Mouse (Mus musculus): Measurements from ENCODE around the gene Zfp872. TPM values are rescaled to one million over a fixed set of nuclear protein-coding genes. Genes with fewer than 3 reads are reported as not detected.
"Not testable (repeated sequence)": the region's sequence is repeated elsewhere in the genome, so short reads cannot be mapped to it uniquely, and the experiment has no call there.

Gene Zfp872
- total and polyA plus RNA-seq, 2 experiments = 0.07 to 0.09 TPM

GRCm38 (mm10) chr9:22224536-22225503 lies 36.9 kb downstream of the Zfp872 start:
- Histone ChIP-seq H3K9ac (ENCODE audit: low read depth, low read length) (peak overlapping the region; percentile 61), H3K79me2 (ENCODE audit: control insufficient read depth, insufficient read depth, low read length) (no peaks in the 10 kb centered on the region; the same call in 1 of the 2 replicates), H3K4me3 (ENCODE audit: insufficient read depth, low read depth, low read length) (peak overlapping the region; percentile 94), H3K4me1 (ENCODE audit: control insufficient read depth, insufficient read depth, low read length) (peaks cover 4% of the 10 kb centered on the region; the same call in 1 of the 2 replicates), H3K27me3 (ENCODE audit: control insufficient read depth, insufficient read depth, low read length) (no peaks in the 10 kb centered on the region), H3K27ac (replicated peaks; ENCODE audit: insufficient read depth, low read depth, low read length) (peak overlapping the region; percentile 98), H3K36me3 (ENCODE audit: control insufficient read depth, insufficient read depth, low read length) (no peaks in the 10 kb centered on the region; the same call in 1 of the 2 replicates)
- TF ChIP-seq POLR2A (IDR thresholded peaks at IDR 0.05; ENCODE audit: extremely low read depth, insufficient read depth, low read length) (no peak), CTCF (IDR thresholded peaks at IDR 0.05; ENCODE audit: low read depth, low read length) (no peak)
- peak; percentile 91 for DNase-seq (ENCODE audit: extremely low read depth, low read depth, low spot score)
- 24% methylated on average over 17 of the region's 17 CpGs for WGBS

GRCm38 (mm10) chr9:22225581-22226388 lies 37.9 kb downstream of the Zfp872 start, which contains the start of gene Zfp809:
Gene Zfp809, plus strand, starts transcription at chr9:22225714.
- no peaks in the 10 kb centered on the region; the same call in 1 of the 2 replicates for H3K36me3 ChIP-seq (ENCODE audit: control insufficient read depth, insufficient read depth, low read length)
- H3K27ac ChIP-seq (replicated peaks; ENCODE audit: insufficient read depth, low read depth, low read length) = peak within 1 kb of the TSS; percentile 98
- H3K9ac ChIP-seq (ENCODE audit: low read depth, low read length) = peak within 1 kb of the TSS; percentile 98
- DNase-seq (ENCODE audit: extremely low read depth, low read depth, low spot score) = peak; percentile 96
- H3K4me1 ChIP-seq (ENCODE audit: control insufficient read depth, insufficient read depth, low read length) = peaks cover 7% of the 10 kb centered on the region; the same call in 1 of the 2 replicates
- peak within 1 kb of the TSS; percentile 94 for H3K4me3 ChIP-seq (ENCODE audit: insufficient read depth, low read depth, low read length)
- no peaks in the 10 kb centered on the region; the same call in 1 of the 2 replicates for H3K79me2 ChIP-seq (ENCODE audit: control insufficient read depth, insufficient read depth, low read length)
- TF ChIP-seq POLR2A (IDR thresholded peaks at IDR 0.05; ENCODE audit: extremely low read depth, insufficient read depth, low read length) (peak; percentile 85), CTCF (IDR thresholded peaks at IDR 0.05; ENCODE audit: low read depth, low read length) (peak; percentile 88)
- no peaks in the 10 kb centered on the region for H3K27me3 ChIP-seq (ENCODE audit: control insufficient read depth, insufficient read depth, low read length)
- under 1% methylated on average over 35 of the region's 35 CpGs for WGBS

- Histone ChIP-seq H3K27ac (replicated peaks; ENCODE audit: insufficient read depth, low read depth, low read length) (peak overlapping the region; percentile 98), H3K4me3 (ENCODE audit: insufficient read depth, low read depth, low read length) (peak overlapping the region; percentile 94), H3K9ac (ENCODE audit: low read depth, low read length) (peak overlapping the region; percentile 67)
- DNase-seq (ENCODE audit: extremely low read depth, low read depth, low spot score); H3K4me1 ChIP-seq (ENCODE audit: control insufficient read depth, insufficient read depth, low read length); H3K79me2 ChIP-seq (ENCODE audit: control insufficient read depth, insufficient read depth, low read length); H3K36me3 ChIP-seq (ENCODE audit: control insufficient read depth, insufficient read depth, low read length); H3K27me3 ChIP-seq (ENCODE audit: control insufficient read depth, insufficient read depth, low read length): not testable (repeated sequence)
- 45% methylated on average over 7 of the region's 7 CpGs for WGBS
Observed at GRCm38 (mm10) chr9:22226389-22226673, 38.4 kb downstream of the Zfp872 start.

- peak; percentile 76 for DNase-seq (ENCODE audit: extremely low read depth, low read depth, low spot score)
- H3K4me1 ChIP-seq (ENCODE audit: control insufficient read depth, insufficient read depth, low read length) = peaks cover 12% of the 10 kb centered on the region
- H3K9ac ChIP-seq (ENCODE audit: low read depth, low read length) = peak overlapping the region; percentile 20
- H3K79me2 ChIP-seq (ENCODE audit: control insufficient read depth, insufficient read depth, low read length) = peaks cover 8% of the 10 kb centered on the region; the same call in 1 of the 2 replicates
- H3K27me3 ChIP-seq (ENCODE audit: control insufficient read depth, insufficient read depth, low read length) = no peaks in the 10 kb centered on the region
- H3K36me3 ChIP-seq (ENCODE audit: control insufficient read depth, insufficient read depth, low read length) = no peaks in the 10 kb centered on the region; the same call in 1 of the 2 replicates
- TF ChIP-seq CTCF (IDR thresholded peaks at IDR 0.05; ENCODE audit: low read depth, low read length) (no peak), POLR2A (IDR thresholded peaks at IDR 0.05; ENCODE audit: extremely low read depth, insufficient read depth, low read length) (no peak)
- peak overlapping the region; percentile 55 for H3K4me3 ChIP-seq (ENCODE audit: insufficient read depth, low read depth, low read length)
- H3K27ac ChIP-seq (replicated peaks; ENCODE audit: insufficient read depth, low read depth, low read length) = peak overlapping the region; percentile 78
- 30% methylated on average over 15 of the region's 15 CpGs for WGBS
Observed at GRCm38 (mm10) chr9:22226846-22227245, 39.0 kb downstream of the Zfp872 start.

DNA sequence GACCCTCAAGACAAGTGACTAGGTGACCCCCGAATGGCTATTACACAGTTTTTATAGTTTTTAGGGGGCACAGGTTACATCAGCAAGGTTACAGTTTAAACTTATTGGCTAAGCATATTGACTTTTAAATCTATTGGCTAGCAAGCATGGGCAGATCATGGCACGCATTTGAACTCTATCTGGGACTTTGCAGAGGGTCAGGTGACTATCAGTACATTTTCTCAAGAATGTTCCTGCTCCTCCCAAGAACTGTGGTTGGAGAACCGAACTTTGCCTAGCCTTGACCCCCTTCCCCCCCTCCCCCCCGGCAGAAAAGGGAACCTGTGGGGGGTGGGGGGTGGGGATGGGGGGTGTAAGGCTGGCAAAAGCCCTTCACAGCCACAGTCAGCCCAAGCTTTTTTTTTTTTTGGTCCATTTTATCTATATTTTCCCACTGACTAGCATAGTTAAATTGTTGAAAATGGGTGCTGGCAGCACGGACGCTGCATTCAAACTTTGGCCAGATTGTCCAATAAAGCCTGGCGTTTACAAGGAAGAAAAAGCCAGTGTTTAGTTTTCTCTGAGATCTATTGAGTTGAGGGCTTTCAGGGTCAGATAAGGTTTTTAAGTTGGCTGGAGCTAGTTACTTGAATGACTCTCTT lies 41.6 kb downstream of the Zfp872 start:
- Histone ChIP-seq H3K4me1 (ENCODE audit: control insufficient read depth, insufficient read depth, low read length) (peaks cover 10% of the 10 kb centered on the region), H3K27me3 (ENCODE audit: control insufficient read depth, insufficient read depth, low read length) (no peaks in the 10 kb centered on the region), H3K4me3 (ENCODE audit: insufficient read depth, low read depth, low read length) (peak overlapping the region; percentile 13; the same call in 1 of the 2 replicates), H3K9ac (ENCODE audit: low read depth, low read length) (no peak overlapping the region; the same call in 1 of the 2 replicates), H3K36me3 (ENCODE audit: control insufficient read depth, insufficient read depth, low read length) (no peaks in the 10 kb centered on the region; the same call in 1 of the 2 replicates), H3K79me2 (ENCODE audit: control insufficient read depth, insufficient read depth, low read length) (peaks cover 22% of the 10 kb centered on the region; the same call in 1 of the 2 replicates), H3K27ac (replicated peaks; ENCODE audit: insufficient read depth, low read depth, low read length) (peak overlapping the region; percentile 93)
- TF ChIP-seq POLR2A (IDR thresholded peaks at IDR 0.05; ENCODE audit: extremely low read depth, insufficient read depth, low read length) (no peak), CTCF (IDR thresholded peaks at IDR 0.05; ENCODE audit: low read depth, low read length) (no peak)
- WGBS = 20% methylated on average over 7 of the region's 7 CpGs
- peak; percentile 90 for DNase-seq (ENCODE audit: extremely low read depth, low read depth, low spot score)
